Mouse (Mus musculus) intestine, embryonic 15.5 days (tissue): Measurements from ENCODE around the gene Adm. TPM values are rescaled to one million over a fixed set of nuclear protein-coding genes. Genes with fewer than 3 reads are reported as not detected.
A peak's percentile ranks its signal among the peaks of the same experiment; 100 is the strongest.

Experiments used
- ATAC-seq: fragments of 200-750 bp; cut with Nextera tagmentation; 2 replicates; pipeline ENCODE4 v1.8.0; 2017; ENCODE audit warnings: moderate TSS enrichment, moderate library complexity
- H3K27ac ChIP-seq: fragments of 300-500 bp; sonication (generic); 2 replicates; pipeline ENCODE4 v1.5.1; 2015; ENCODE audit warnings: mild to moderate bottlenecking, inconsistent platforms
- H3K27me3 ChIP-seq: fragments of 300-500 bp; sonication (generic); replicated peaks from 2 replicates; pipeline ENCODE4 v1.6.1; 2015; ENCODE audit warnings: inconsistent platforms
- H3K36me3 ChIP-seq: fragments of 300-500 bp; sonication (generic); 2 replicates; pipeline ENCODE4 v1.6.1; 2015; ENCODE audit warnings: inconsistent platforms
- H3K4me1 ChIP-seq: fragments of 300-500 bp; sonication (generic); replicated peaks from 2 replicates; pipeline ENCODE4 v1.6.1; 2015; ENCODE audit warnings: inconsistent platforms
- H3K4me2 ChIP-seq: fragments of 300-500 bp; sonication (generic); replicated peaks from 2 replicates; pipeline ENCODE4 v1.6.1; 2015; ENCODE audit warnings: mild to moderate bottlenecking, inconsistent platforms
- H3K4me3 ChIP-seq: fragments of 300-500 bp; sonication (generic); replicated peaks from 2 replicates; pipeline ENCODE4 v1.5.1; 2015; ENCODE audit warnings: inconsistent platforms
- H3K9ac ChIP-seq: fragments of 300-500 bp; sonication (generic); 2 replicates; pipeline ENCODE4 v1.6.1; 2015; ENCODE audit warnings: inconsistent platforms
- H3K9me3 ChIP-seq: fragments of 300-500 bp; sonication (generic); 2 replicates; pipeline ENCODE4 v1.6.1; 2016; ENCODE audit warnings: inconsistent platforms
- WGBS: fragments of 180-500 bp; shearing (Covaris S2); methylation state at CpG from one replicate; pipeline ENCODE4 v1.1.7; 2015; 5-methylcytosine and 5-hydroxymethylcytosine counted together
- polyA plus RNA-seq: library from polyadenylated mRNA; unstranded; fragments of >200 nt; fragmentation: Nextera tagmentation; extraction: Ambion mirVana; gene quantifications from 2 replicates; pipeline ENCODE4 v1.2.1, GENCODE M21; 2015

The Adm gene
- polyA plus RNA-seq, 1 experiment from 2014 or later, result 4.9 TPM

DNA sequence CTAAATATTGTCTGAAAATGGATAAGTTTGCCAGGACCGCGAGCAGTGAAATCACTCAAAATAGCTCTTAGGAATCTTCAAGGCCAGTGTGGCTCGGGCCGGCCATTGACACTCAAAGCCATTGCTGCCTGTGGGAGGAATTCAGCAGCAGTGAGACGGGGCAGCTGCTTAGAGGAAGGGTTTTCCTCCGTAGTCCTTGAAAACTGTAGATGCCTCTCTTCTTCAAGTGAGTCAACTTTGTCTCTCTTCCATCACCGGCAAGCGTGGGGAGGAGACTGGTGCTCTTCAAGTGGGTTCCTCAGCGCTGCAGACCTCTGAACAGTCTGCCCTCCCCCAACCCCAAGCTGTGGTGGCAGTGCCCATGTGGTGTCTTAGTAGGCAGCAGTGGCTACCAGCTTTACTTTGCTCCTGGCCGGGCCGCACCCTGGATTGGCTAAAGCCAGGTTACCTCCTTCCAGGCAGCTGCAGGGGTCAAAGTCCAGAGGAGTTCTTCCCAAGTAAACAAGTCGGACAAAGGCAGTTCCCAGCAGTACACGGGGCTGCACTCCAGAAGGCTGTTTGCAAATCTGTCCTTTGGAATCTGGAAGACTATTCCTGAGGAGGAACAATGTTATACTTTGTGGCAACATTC lies 21.1 kb downstream of the Adm start:
- peak overlapping the region; percentile 22 for H3K4me3 ChIP-seq
- H3K9ac ChIP-seq, result 0 out of 2 replicates have a peak overlapping the region, but pooled peaks have one; percentile 3
- no peaks in the 10 kb centered on the region for H3K36me3 ChIP-seq
- H3K9me3 ChIP-seq, result 0 out of 2 replicates have a peak, but pooled peaks cover 3% of the 10 kb centered on the region
- 0 out of 2 replicates have a peak, but pooled peaks cover 6% of the 10 kb centered on the region for H3K4me1 ChIP-seq
- H3K27me3 ChIP-seq, result no peaks in the 10 kb centered on the region
- peak overlapping the region; percentile 79 for H3K27ac ChIP-seq
- peak overlapping the region; percentile 45 for H3K4me2 ChIP-seq
- 41% methylated on average over 13 of the region's 13 CpGs for WGBS
- peak; percentile 89 for ATAC-seq

DNA sequence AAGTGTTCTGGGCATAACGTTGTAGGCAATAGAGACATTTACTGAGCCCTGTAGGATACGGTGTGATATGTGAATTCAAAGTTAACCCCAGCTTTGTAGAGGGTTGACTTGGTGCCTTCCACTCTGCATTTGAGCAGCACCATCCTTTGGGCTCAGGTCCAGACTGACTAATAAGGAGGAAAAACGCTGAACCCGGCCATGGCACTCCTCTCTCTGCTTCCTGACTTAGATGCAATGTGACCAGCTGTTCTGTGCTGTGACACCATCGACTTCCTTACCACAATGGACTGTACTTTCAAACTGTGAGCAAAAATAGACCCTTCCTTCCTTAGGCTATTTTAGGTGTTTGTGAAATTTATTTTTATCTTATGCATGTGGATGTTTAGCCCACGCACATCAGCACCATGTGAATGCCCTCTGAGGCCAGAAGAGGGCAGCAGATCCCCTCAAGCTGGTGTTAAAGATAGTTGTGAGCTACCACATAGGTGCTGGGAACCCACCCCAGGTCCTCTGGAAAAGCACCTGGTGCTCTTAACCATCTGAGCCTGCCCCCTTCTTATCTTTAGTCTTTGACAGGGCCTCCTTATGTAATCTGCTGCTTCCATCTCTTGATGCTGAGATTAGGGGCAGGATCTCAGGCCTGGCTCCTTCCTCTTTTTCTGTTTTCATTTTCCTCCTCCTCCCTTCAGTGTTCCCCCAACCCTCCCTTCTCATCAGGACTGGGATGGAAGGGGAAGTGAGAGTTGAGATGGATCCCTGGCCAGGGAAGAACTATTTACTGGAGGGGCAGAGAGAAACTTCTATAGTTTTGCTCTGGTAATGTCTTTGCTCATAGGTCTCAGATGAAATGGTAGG lies 21.9 kb downstream of the Adm start:
- Histone ChIP-seq H3K9me3 (0 out of 2 replicates have a peak, but pooled peaks cover 3% of the 10 kb centered on the region), H3K27me3 (no peaks in the 10 kb centered on the region), H3K27ac (peak overlapping the region; percentile 79; the same call in 1 of the 2 replicates), H3K4me3 (no peak overlapping the region), H3K36me3 (no peaks in the 10 kb centered on the region), H3K4me1 (peaks cover 8% of the 10 kb centered on the region; the same call in 1 of the 2 replicates), H3K4me2 (no peak overlapping the region), H3K9ac (no peak overlapping the region)
- WGBS, result 76% methylated on average over 6 of the region's 6 CpGs
- ATAC-seq, result 0 out of 2 replicates have a peak, but pooled peaks have one; percentile 5

DNA sequence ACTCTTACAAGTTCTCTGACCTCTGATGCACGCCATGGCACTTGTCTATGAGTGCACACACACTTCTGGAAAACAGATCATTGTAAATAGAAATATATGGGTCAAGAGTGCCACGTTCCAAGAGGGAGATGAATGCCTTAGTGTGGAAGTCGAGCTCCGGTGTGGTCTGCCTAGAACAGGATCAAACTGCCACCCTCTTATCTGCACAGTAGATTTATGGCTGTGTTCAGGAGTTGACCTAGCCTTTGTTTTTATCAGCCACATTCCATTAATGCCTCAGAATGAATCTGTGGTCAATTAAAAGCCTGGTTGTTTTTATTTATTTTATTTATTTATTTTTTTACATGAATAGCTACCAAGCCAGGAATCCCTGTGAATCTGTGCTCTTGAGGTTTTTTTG lies 23.0 kb downstream of the Adm start:
- Histone ChIP-seq H3K4me1 (peaks cover 10% of the 10 kb centered on the region; the same call in 1 of the 2 replicates), H3K9ac (no peak overlapping the region), H3K9me3 (0 out of 2 replicates have a peak, but pooled peaks cover 3% of the 10 kb centered on the region), H3K27ac (no peak overlapping the region), H3K36me3 (no peaks in the 10 kb centered on the region), H3K4me3 (no peak overlapping the region), H3K27me3 (no peaks in the 10 kb centered on the region), H3K4me2 (no peak overlapping the region)
- 23% methylated on average over 4 of the region's 4 CpGs for WGBS
- ATAC-seq, result 0 out of 2 replicates have a peak, but pooled peaks have one; percentile 26

DNA sequence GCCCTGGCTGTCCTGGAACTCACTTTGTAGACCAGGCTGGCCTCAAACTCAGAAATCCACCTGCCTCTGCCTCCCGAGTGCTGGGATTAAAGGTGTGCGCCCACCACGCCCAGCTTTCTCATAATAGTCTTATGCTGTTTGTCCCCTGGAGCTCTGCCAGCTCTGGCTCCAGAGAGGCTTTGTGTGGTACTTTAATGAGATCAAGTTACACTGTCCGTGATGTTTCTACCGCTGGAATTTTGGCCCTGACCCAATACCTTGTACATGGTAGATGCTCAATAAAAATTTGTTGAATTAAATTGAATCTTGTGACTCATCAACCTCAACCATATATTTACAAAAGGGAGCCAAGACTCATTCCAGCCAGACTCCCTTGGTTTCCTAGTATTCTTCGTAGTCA lies 23.6 kb downstream of the Adm start:
- Histone ChIP-seq H3K9me3 (0 out of 2 replicates have a peak, but pooled peaks cover 3% of the 10 kb centered on the region), H3K27ac (no peak overlapping the region), H3K4me3 (no peak overlapping the region), H3K4me2 (no peak overlapping the region), H3K9ac (no peak overlapping the region), H3K27me3 (no peaks in the 10 kb centered on the region), H3K4me1 (peaks cover 10% of the 10 kb centered on the region; the same call in 1 of the 2 replicates), H3K36me3 (no peaks in the 10 kb centered on the region)
- 66% methylated on average over 6 of the region's 6 CpGs for WGBS
- no peak for ATAC-seq

DNA sequence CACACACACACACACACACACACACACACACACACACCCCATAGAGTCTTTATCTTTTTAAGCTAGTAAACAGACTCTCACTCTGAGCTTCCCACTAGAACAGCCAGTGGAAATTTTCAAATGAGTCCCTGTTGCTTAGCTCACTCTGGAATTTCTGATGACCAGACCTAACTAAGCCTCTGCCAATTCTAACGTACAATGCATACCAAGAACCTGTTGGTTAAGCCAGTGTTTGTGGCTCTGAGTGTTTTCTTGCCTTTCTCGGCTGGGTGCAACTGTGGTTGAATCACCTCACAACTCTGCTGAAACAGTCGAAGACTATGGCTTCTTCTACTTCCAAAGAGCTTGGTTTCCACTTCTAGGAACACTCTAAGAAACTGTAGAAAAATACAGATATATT lies 27.8 kb downstream of the Adm start:
- Histone ChIP-seq H3K4me3 (no peak overlapping the region), H3K27ac (no peak overlapping the region), H3K4me2 (no peak overlapping the region), H3K4me1 (peaks cover 3% of the 10 kb centered on the region; the same call in 1 of the 2 replicates), H3K9me3 (no peaks in the 10 kb centered on the region), H3K36me3 (no peaks in the 10 kb centered on the region), H3K9ac (no peak overlapping the region), H3K27me3 (no peaks in the 10 kb centered on the region)
- WGBS, result 74% methylated on average over 3 of the region's 3 CpGs
- no peak for ATAC-seq

DNA sequence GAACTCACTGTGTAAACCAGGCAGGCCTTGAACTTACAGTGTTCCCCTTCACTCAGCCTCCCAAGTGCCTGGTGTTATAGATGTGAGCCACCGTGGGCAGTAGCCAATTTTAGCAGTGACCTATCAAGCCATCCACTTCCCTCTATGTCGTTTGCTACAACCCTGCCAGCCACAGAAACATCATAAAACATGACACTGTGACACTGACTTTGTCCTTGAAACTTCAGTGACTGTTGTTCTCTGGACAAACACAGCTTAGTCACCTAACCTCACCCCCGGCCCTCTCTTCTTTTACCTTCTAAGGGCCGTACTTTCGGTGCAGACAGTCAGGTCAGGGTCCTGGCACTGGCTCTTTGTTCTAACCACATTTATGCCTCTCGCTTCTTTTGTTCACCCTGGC lies 28.5 kb downstream of the Adm start:
- Histone ChIP-seq H3K36me3 (no peaks in the 10 kb centered on the region), H3K4me3 (no peak overlapping the region), H3K9me3 (no peaks in the 10 kb centered on the region), H3K9ac (no peak overlapping the region), H3K4me2 (no peak overlapping the region), H3K4me1 (peaks cover 3% of the 10 kb centered on the region; the same call in 1 of the 2 replicates), H3K27ac (no peak overlapping the region), H3K27me3 (no peaks in the 10 kb centered on the region)
- ATAC-seq, result peak; percentile 37; the same call in 1 of the 2 replicates
- WGBS, result 50% methylated on average over 6 of the region's 6 CpGs

DNA sequence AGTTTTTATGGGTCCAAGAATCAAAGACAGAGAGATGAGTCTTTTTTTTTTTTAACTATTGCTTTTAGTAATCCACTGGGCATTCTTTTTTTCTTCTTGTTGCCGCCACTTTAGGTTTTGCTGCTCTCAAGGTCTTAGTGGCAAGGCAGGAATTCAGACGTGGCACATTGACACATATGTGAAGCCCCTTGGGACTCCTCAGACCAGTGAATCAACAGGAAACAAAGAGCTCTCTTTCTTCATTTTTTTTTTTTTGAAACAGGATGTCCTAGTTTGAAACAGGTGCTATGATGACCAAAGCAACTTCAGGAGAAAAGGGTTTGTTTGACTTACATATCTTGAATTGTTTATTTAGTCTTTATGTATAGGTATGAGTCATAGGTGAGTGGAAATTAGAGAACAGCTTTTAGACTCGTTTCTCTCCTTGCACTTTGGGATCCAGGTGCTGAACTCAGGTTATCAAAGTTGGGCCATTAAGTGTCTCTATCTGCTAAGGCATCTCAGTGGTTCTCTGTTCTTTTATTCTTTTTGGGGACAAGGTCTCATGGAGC lies 31.0 kb downstream of the Adm start:
- Histone ChIP-seq H3K36me3 (no peaks in the 10 kb centered on the region), H3K4me1 (peaks cover 3% of the 10 kb centered on the region; the same call in 1 of the 2 replicates), H3K27me3 (no peaks in the 10 kb centered on the region), H3K27ac (peak overlapping the region; percentile 19; the same call in 1 of the 2 replicates), H3K4me2 (no peak overlapping the region), H3K9ac (no peak overlapping the region), H3K9me3 (no peaks in the 10 kb centered on the region), H3K4me3 (no peak overlapping the region)
- ATAC-seq, result peak; percentile 65
- WGBS, result 35% methylated on average over 3 of the region's 3 CpGs

DNA sequence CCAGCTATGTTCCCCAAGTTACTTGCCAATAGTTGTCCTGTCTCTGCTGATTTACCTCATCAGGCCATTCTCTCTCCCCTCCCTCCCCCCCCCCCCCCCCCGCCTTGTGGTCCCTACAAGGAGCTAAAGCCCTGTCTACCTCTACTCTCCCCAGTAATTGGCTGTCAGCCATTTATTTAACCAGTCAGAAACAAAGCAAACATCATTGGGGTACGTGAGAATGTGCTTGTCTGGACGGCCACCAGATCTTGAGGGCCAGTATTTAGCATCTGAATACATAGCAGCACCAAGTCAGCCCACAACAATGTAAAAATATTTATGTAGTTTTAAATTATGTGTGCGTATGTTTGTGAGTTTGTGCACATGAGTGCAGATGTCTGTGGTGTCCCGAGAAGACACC lies 39.1 kb downstream of the Adm start:
- Histone ChIP-seq H3K4me3 (no peak overlapping the region), H3K27me3 (no peaks in the 10 kb centered on the region), H3K36me3 (no peaks in the 10 kb centered on the region), H3K9ac (no peak overlapping the region), H3K4me2 (no peak overlapping the region), H3K9me3 (no peaks in the 10 kb centered on the region), H3K4me1 (peaks cover 18% of the 10 kb centered on the region; the same call in 1 of the 2 replicates), H3K27ac (0 out of 2 replicates have a peak overlapping the region, but pooled peaks have one; percentile 48)
- WGBS, result 38% methylated on average over 4 of the region's 5 CpGs
- peak; percentile 36; the same call in 1 of the 2 replicates for ATAC-seq

DNA sequence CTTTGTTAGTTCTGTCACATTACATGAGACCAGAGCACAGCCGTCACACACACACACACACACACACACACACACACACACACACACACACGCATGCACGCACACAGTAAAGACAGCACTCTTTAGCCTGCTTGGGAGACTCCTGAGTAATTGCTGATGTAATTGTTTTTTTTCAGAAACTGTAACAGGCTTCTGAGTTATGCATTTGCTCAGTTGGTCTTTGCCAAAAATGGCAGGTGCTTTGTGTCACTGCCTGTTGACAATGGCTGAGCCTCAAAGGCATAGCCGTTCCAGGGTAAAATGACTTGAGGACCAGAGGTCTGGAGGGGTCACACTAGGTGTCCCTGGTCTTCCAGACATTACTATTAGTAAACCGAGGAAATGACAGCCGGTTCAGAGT lies 40.8 kb downstream of the Adm start:
- WGBS, result 38% methylated on average over 6 of the region's 6 CpGs
- H3K27ac ChIP-seq, result peak overlapping the region; percentile 25

DNA sequence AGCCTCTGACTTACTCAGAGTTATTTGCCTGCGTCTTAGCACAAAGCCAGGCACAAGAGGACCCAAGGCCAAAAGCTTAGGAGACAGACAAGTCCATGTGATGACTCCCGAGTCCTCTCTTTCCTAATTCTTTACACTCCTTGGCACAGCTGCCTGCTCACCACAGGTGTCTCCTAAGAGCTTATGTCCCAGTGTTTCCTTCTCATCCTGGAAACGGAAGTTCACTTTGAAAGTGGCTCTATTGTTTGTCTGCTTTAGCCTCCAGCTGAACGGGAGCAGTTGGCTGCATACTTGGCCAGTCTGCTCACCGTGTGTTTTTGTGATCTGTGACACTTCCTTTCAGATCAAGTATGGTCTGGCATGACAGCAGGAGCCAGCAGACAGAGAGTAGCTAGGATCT lies 41.3 kb downstream of the Adm start:
- H3K27me3 ChIP-seq, result no peaks in the 10 kb centered on the region
- peaks cover 19% of the 10 kb centered on the region; the same call in 1 of the 2 replicates for H3K4me1 ChIP-seq
- WGBS, result 33% methylated on average over 5 of the region's 5 CpGs
- no peaks in the 10 kb centered on the region for H3K9me3 ChIP-seq
- H3K9ac ChIP-seq, result no peak overlapping the region
- H3K4me2 ChIP-seq, result no peak overlapping the region
- no peaks in the 10 kb centered on the region for H3K36me3 ChIP-seq
- ATAC-seq, result no peak; the same call in 1 of the 2 replicates
- peak overlapping the region; percentile 25; the same call in 1 of the 2 replicates for H3K27ac ChIP-seq
- no peak overlapping the region for H3K4me3 ChIP-seq

More for the DNA sequence above, 40.8 kb downstream of the Adm start:
- Histone ChIP-seq H3K4me2 (no peak overlapping the region), H3K36me3 (no peaks in the 10 kb centered on the region), H3K27me3 (no peaks in the 10 kb centered on the region), H3K9me3 (no peaks in the 10 kb centered on the region), H3K9ac (no peak overlapping the region), H3K4me3 (no peak overlapping the region), H3K4me1 (peaks cover 19% of the 10 kb centered on the region; the same call in 1 of the 2 replicates)
- peak; percentile 34; the same call in 1 of the 2 replicates for ATAC-seq

DNA sequence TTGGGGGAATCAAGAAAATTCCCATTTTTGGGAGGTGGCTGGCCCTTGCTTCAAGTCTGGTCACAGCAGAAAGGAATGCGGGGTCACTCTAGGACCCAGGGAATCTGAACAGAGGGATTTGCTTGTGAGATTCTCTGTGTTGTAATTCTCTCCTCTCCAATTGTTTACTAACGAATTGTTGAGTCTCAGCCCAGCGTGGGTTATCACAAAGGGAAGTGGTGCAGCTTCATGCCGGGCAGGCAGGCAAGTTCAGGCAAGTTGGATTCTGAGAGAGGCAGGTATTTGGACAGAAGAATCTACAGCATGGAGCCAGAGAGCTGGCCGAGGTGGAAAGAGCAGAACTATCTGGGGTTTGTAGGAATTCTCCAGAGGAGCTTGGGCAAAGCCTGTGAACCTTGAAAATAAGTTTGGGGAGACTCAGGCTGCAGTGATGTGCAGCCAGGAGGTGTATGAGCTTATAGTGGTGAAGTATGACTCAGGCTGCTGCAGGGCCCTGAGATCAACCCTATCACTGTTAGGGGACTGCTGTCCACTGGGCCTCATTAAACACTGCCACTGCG lies 43.7 kb downstream of the Adm start:
- no peaks in the 10 kb centered on the region for H3K27me3 ChIP-seq
- H3K4me3 ChIP-seq, result no peak overlapping the region
- ATAC-seq, result no peak
- H3K9me3 ChIP-seq, result no peaks in the 10 kb centered on the region
- H3K9ac ChIP-seq, result no peak overlapping the region
- H3K27ac ChIP-seq, result peak overlapping the region; percentile 44
- WGBS, result 42% methylated on average over 6 of the region's 6 CpGs
- H3K4me2 ChIP-seq, result no peak overlapping the region
- no peaks in the 10 kb centered on the region for H3K36me3 ChIP-seq
- H3K4me1 ChIP-seq, result peaks cover 19% of the 10 kb centered on the region; the same call in 1 of the 2 replicates
